13 mouse cellular contexts compared by ENCODE assay signal in genomic region chr6:136241574-136242311, GRCm38 (mm10).
DNase-seq lines count a peak whose midpoint lies in the region; ATAC-seq and TF ChIP-seq lines count a peak whose summit lies in the region.
"Had no signal": no experiment of that assay in that cellular context is flagged by ENCODE, and none has a peak within 500 bp of the region (broad histone marks: within the 10 kb centered on the region; RNA-seq: fewer than 3 reads in every experiment).

No protein-coding gene starts in this region.

- H3K27me3 ChIP-seq in forebrain, postnatal 0 days (ENCODE audit: insufficient read depth, low read length) = no peaks in the 10 kb centered on the region
- H3K27me3 ChIP-seq in forebrain, embryonic 11.5 days (ENCODE audit: control insufficient read depth, insufficient read depth, low read length) = no peaks in the 10 kb centered on the region
- no peaks in the 10 kb centered on the region for H3K27me3 ChIP-seq in hindbrain, embryonic 12.5 days
- H3K27me3 ChIP-seq in limb, embryonic 14.5 days (ENCODE audit: control insufficient read depth, insufficient read depth, low read length) = no peaks in the 10 kb centered on the region
- H3K27me3 ChIP-seq in heart, embryonic 11.5 days (ENCODE audit: control insufficient read depth, insufficient read depth, low read length) = no peaks in the 10 kb centered on the region
- H3K27me3 ChIP-seq: embryonic facial prominence, embryonic 15.5 days; heart, embryonic 12.5 days; liver, embryonic 13.5 days had no signal

- WGBS in forebrain, postnatal 0 days = 42% methylated on average over 10 of the region's 10 CpGs
- 63% methylated on average over 10 of the region's 10 CpGs for WGBS in forebrain, embryonic 11.5 days
- 48% methylated on average over 10 of the region's 10 CpGs for WGBS in hindbrain, embryonic 12.5 days
- 59% methylated on average over 10 of the region's 10 CpGs for whole genome bisulfite sequencing in limb, embryonic 14.5 days
- WGBS in heart, embryonic 11.5 days (ENCODE audit: insufficient replicate concordance) = 69% methylated on average over 10 of the region's 10 CpGs

- DNase-seq in forebrain, postnatal 0 days = peak; percentile 75
- DNase-seq in forebrain, embryonic 11.5 days (ENCODE audit: low spot score) = no peak
- DNase-seq in brain, adult 2 months (ENCODE audit: low read depth, low spot score) = peak; percentile 79
- DNase-seq in limb, embryonic 14.5 days (ENCODE audit: low spot score) = peak; percentile 46
- no peak for DNase-seq in spleen, postnatal 14 days (ENCODE audit: low spot score in 2 of 2)
- DNase-seq: kidney, adult 9 months; liver, embryonic 13.5 days; thymus, postnatal 14 days had no signal

- ATAC-seq in forebrain, postnatal 0 days = peak; percentile 86
- ATAC-seq in forebrain, embryonic 11.5 days (replicated peaks; ENCODE audit: low FRiP score) = no peak
- peak; percentile 38; the same call in 1 of the 2 replicates for ATAC-seq in hindbrain, embryonic 12.5 days (ENCODE audit: low FRiP score)
- ATAC-seq in limb, embryonic 14.5 days (ENCODE audit: low FRiP score, low read depth) = peak; percentile 71
- ATAC-seq in heart, embryonic 11.5 days (replicated peaks; ENCODE audit: insufficient number of reproducible peaks, low FRiP score, low TSS enrichment) = no peak
- ATAC-seq in megakaryocyte, adult 5-6 weeks (ENCODE audit: poor library complexity, severe bottlenecking) = no peak

- TF ChIP-seq POLR2A in limb, embryonic 14.5 days (IDR thresholded peaks at IDR 0.05; ENCODE audit: borderline replicate concordance, extremely low read depth, insufficient read depth, insufficient read length) = no peak

- H3K27ac ChIP-seq in forebrain, postnatal 0 days (ENCODE audit: low read depth, low read length) = peak overlapping the region; percentile 71
- H3K27ac ChIP-seq in forebrain, embryonic 11.5 days (ENCODE audit: low read depth, low read length) = no peak overlapping the region
- H3K27ac ChIP-seq in hindbrain, embryonic 12.5 days = no peak overlapping the region
- no peak overlapping the region for H3K27ac ChIP-seq in limb, embryonic 14.5 days (replicated peaks; ENCODE audit: low read depth, low read length)
- no peak overlapping the region for H3K27ac ChIP-seq in heart, embryonic 11.5 days (ENCODE audit: low read depth, low read length)
- H3K27ac ChIP-seq: embryonic facial prominence, embryonic 15.5 days; liver, embryonic 13.5 days had no signal

- H3K4me1 ChIP-seq in forebrain, postnatal 0 days (ENCODE audit: insufficient read depth) = peaks cover 16% of the 10 kb centered on the region
- H3K4me1 ChIP-seq in forebrain, embryonic 11.5 days (replicated peaks; ENCODE audit: control insufficient read depth, insufficient read depth, low read length) = no peaks in the 10 kb centered on the region
- peaks cover 12% of the 10 kb centered on the region for H3K4me1 ChIP-seq in hindbrain, embryonic 12.5 days
- 0 out of 2 replicates have a peak, but pooled peaks cover 4% of the 10 kb centered on the region for H3K4me1 ChIP-seq in limb, embryonic 14.5 days (ENCODE audit: control insufficient read depth, insufficient read depth, low read length)
- H3K4me1 ChIP-seq in heart, embryonic 11.5 days (ENCODE audit: control insufficient read depth, insufficient read depth, low read length) = no peaks in the 10 kb centered on the region
- H3K4me1 ChIP-seq: liver, embryonic 13.5 days had no signal

- no peaks in the 10 kb centered on the region for H3K36me3 ChIP-seq in forebrain, postnatal 0 days (ENCODE audit: insufficient read depth)
- no peaks in the 10 kb centered on the region for H3K36me3 ChIP-seq in forebrain, embryonic 11.5 days (ENCODE audit: control insufficient read depth, insufficient read depth, low read length)
- H3K36me3 ChIP-seq in hindbrain, embryonic 12.5 days = no peaks in the 10 kb centered on the region
- H3K36me3 ChIP-seq in limb, embryonic 14.5 days (ENCODE audit: control insufficient read depth, insufficient read depth, low read length) = no peaks in the 10 kb centered on the region
- H3K36me3 ChIP-seq in heart, embryonic 11.5 days (ENCODE audit: control insufficient read depth, insufficient read depth, low read length) = no peaks in the 10 kb centered on the region
- H3K36me3 ChIP-seq: embryonic facial prominence, embryonic 15.5 days; heart, embryonic 12.5 days; liver, embryonic 13.5 days had no signal

- no peaks in the 10 kb centered on the region for H3K9me3 ChIP-seq in forebrain, postnatal 0 days (ENCODE audit: low read length)
- no peaks in the 10 kb centered on the region for H3K9me3 ChIP-seq in forebrain, embryonic 11.5 days (ENCODE audit: control insufficient read depth, low read length)
- no peaks in the 10 kb centered on the region for H3K9me3 ChIP-seq in hindbrain, embryonic 12.5 days (replicated peaks)
- no peaks in the 10 kb centered on the region for H3K9me3 ChIP-seq in limb, embryonic 14.5 days (ENCODE audit: control insufficient read depth, low read length)
- no peaks in the 10 kb centered on the region for H3K9me3 ChIP-seq in heart, embryonic 11.5 days (replicated peaks; ENCODE audit: control insufficient read depth, low read length)
- H3K9me3 ChIP-seq: embryonic facial prominence, embryonic 15.5 days; heart, embryonic 12.5 days; liver, embryonic 13.5 days had no signal

- no peak overlapping the region for H3K9ac ChIP-seq in forebrain, postnatal 0 days
- H3K9ac ChIP-seq in forebrain, embryonic 11.5 days (ENCODE audit: low read length) = no peak overlapping the region
- H3K9ac ChIP-seq in hindbrain, embryonic 12.5 days = no peak overlapping the region
- no peak overlapping the region for H3K9ac ChIP-seq in limb, embryonic 14.5 days (ENCODE audit: low read depth, low read length, severe bottlenecking)
- no peak overlapping the region for H3K9ac ChIP-seq in heart, embryonic 11.5 days (ENCODE audit: low read depth, low read length)
- H3K9ac ChIP-seq: embryonic facial prominence, embryonic 15.5 days; heart, embryonic 12.5 days; liver, embryonic 13.5 days had no signal

- TF ChIP-seq CTCF in forebrain, postnatal 0 days (IDR thresholded peaks at IDR 0.05; ENCODE audit: low read depth) = peak; percentile 12; the same call in 1 of the 2 replicates

- no peak overlapping the region for H3K4me3 ChIP-seq in forebrain, postnatal 0 days (ENCODE audit: low read depth, low read length)
- H3K4me3 ChIP-seq in forebrain, embryonic 11.5 days (ENCODE audit: low read depth, low read length) = no peak overlapping the region
- no peak overlapping the region for H3K4me3 ChIP-seq in hindbrain, embryonic 12.5 days
- no peak overlapping the region for H3K4me3 ChIP-seq in limb, embryonic 14.5 days (replicated peaks; ENCODE audit: low read length)
- H3K4me3 ChIP-seq in heart, embryonic 11.5 days (ENCODE audit: low read depth, low read length) = no peak overlapping the region
- H3K4me3 ChIP-seq: embryonic facial prominence, embryonic 15.5 days; heart, embryonic 12.5 days; liver, embryonic 13.5 days had no signal

- H3K4me2 ChIP-seq in forebrain, postnatal 0 days (ENCODE audit: low read depth) = no peak overlapping the region
- H3K4me2 ChIP-seq in forebrain, embryonic 11.5 days (ENCODE audit: low read depth, low read length, severe bottlenecking) = no peak overlapping the region
- no peak overlapping the region for H3K4me2 ChIP-seq in hindbrain, embryonic 12.5 days (replicated peaks)
- no peak overlapping the region for H3K4me2 ChIP-seq in limb, embryonic 14.5 days (replicated peaks; ENCODE audit: low read depth, low read length, severe bottlenecking)
- no peak overlapping the region for H3K4me2 ChIP-seq in heart, embryonic 11.5 days
- H3K4me2 ChIP-seq: embryonic facial prominence, embryonic 15.5 days; heart, embryonic 12.5 days; liver, embryonic 13.5 days had no signal

Comparison
In these comparisons a context has a peak if more than half of its experiments do, and no peak if none do; other contexts are left out.
1. ATAC-seq: peak in forebrain, postnatal 0 days (single experiment), hindbrain, embryonic 12.5 days (single experiment) and limb, embryonic 14.5 days (single experiment); none in forebrain, embryonic 11.5 days (single experiment), heart, embryonic 11.5 days (single experiment) and megakaryocyte, adult 5-6 weeks (single experiment).
2. DNase-seq: peak in forebrain, postnatal 0 days (single experiment), brain, adult 2 months (single experiment) and limb, embryonic 14.5 days (single experiment); none in forebrain, embryonic 11.5 days (single experiment) and spleen, postnatal 14 days (0 of 2).